Mouse (Mus musculus) neural tube, embryonic 14.5 days (tissue): ENCODE measurements around the gene Zbtb4. TPM values are rescaled to one million over a fixed set of nuclear protein-coding genes. Genes with fewer than 3 reads are reported as not detected.
A peak's percentile ranks its signal among the peaks of the same experiment; 100 is the strongest.

Experiments used
- ATAC-seq: fragments of 200-750 bp; cut with Nextera tagmentation; 2 replicates; pipeline ENCODE4 v1.8.0; 2017; ENCODE audit warnings: low read depth, mild to moderate bottlenecking, moderate TSS enrichment, moderate library complexity
- H3K27ac ChIP-seq: fragments of 300-500 bp; sonication (generic); 2 replicates; pipeline ENCODE4 v1.5.1; 2014; ENCODE audit warnings: low read depth, mild to moderate bottlenecking, control low read depth, low read length, moderate library complexity, mixed read lengths
- H3K27me3 ChIP-seq: fragments of 300-500 bp; sonication (generic); 2 replicates; pipeline ENCODE4 v1.6.1; 2014; ENCODE audit warnings: low read length; ENCODE audit not compliant: control insufficient read depth, insufficient read depth
- H3K36me3 ChIP-seq: fragments of 300-500 bp; sonication (generic); 2 replicates; pipeline ENCODE4 v1.6.1; 2014; ENCODE audit warnings: low read length, mixed read lengths; ENCODE audit not compliant: control insufficient read depth, insufficient read depth
- H3K4me1 ChIP-seq: fragments of 300-500 bp; sonication (generic); 2 replicates; pipeline ENCODE4 v1.6.1; 2014; ENCODE audit warnings: low read length; ENCODE audit not compliant: control insufficient read depth, insufficient read depth
- H3K4me2 ChIP-seq: fragments of 300-500 bp; sonication (generic); 2 replicates; pipeline ENCODE4 v1.6.1; 2014; ENCODE audit warnings: mild to moderate bottlenecking, low read depth, low read length, control low read depth
- H3K4me3 ChIP-seq: fragments of 300-500 bp; sonication (generic); 2 replicates; pipeline ENCODE4 v1.5.1; 2014; ENCODE audit warnings: low read depth, low read length, control low read depth, mixed read lengths
- H3K9ac ChIP-seq: fragments of 300-500 bp; sonication (generic); replicated peaks from 2 replicates; pipeline ENCODE4 v1.6.1; 2014; ENCODE audit warnings: low read depth, mild to moderate bottlenecking, control low read depth, low read length, mixed read lengths
- H3K9me3 ChIP-seq: fragments of 300-500 bp; sonication (generic); 2 replicates; pipeline ENCODE4 v1.6.1; 2016; ENCODE audit warnings: low read length; ENCODE audit not compliant: control insufficient read depth
- WGBS: fragments of 180-500 bp; shearing (Covaris S2); extraction: QIAGEN DNeasy Blood & Tissue Kit; methylation state at CpG from one replicate; pipeline ENCODE4 v1.1.7; 2014; 5-methylcytosine and 5-hydroxymethylcytosine counted together
- polyA plus RNA-seq: library from polyadenylated mRNA; unstranded; fragments of >200 nt; fragmentation: Nextera tagmentation; extraction: Ambion mirVana; gene quantifications from 2 replicates; pipeline ENCODE4 v1.2.1, GENCODE M21; 2014

Gene Zbtb4
- polyA plus RNA-seq, 1 experiment from 2014 or later, result 6.0 TPM

- WGBS, result 68% methylated on average over 10 of the region's 10 CpGs
Observed at GRCm38 (mm10) chr11:69815155-69815554, 49.4 kb downstream of the Zbtb4 start, which contains the start of gene Gm39566. Gm39566 (minus strand) TSS chr11:69815298.

GRCm38 (mm10) chr11:69816520-69816919 lies 50.8 kb downstream of the Zbtb4 start:
- H3K4me1 ChIP-seq, result no peaks in the 10 kb centered on the region
- H3K27ac ChIP-seq, result no peak overlapping the region
- H3K9ac ChIP-seq, result no peak overlapping the region
- ATAC-seq, result no peak
- H3K27me3 ChIP-seq, result no peaks in the 10 kb centered on the region
- H3K4me3 ChIP-seq, result no peak overlapping the region
- WGBS, result 94% methylated on average over 12 of the region's 12 CpGs
- no peak overlapping the region for H3K4me2 ChIP-seq
- H3K36me3 ChIP-seq, result no peaks in the 10 kb centered on the region
- H3K9me3 ChIP-seq, result no peaks in the 10 kb centered on the region

More at GRCm38 (mm10) chr11:69815155-69815554, 49.4 kb downstream of the Zbtb4 start, which contains the start of gene Gm39566:
- no peak within 1 kb of the TSS for H3K4me2 ChIP-seq
- ATAC-seq, result no peak
- H3K4me3 ChIP-seq, result no peak within 1 kb of the TSS
- H3K36me3 ChIP-seq, result no peaks in the 10 kb centered on the region
- H3K9ac ChIP-seq, result no peak within 1 kb of the TSS
- H3K9me3 ChIP-seq, result no peaks in the 10 kb centered on the region
- no peak within 1 kb of the TSS for H3K27ac ChIP-seq
- no peaks in the 10 kb centered on the region for H3K27me3 ChIP-seq
- no peaks in the 10 kb centered on the region for H3K4me1 ChIP-seq

- WGBS, result 84% methylated on average over 2 of the region's 2 CpGs
- H3K9ac ChIP-seq, result no peak within 1 kb of the TSS
- no peak within 1 kb of the TSS for H3K4me2 ChIP-seq
Observed at GRCm38 (mm10) chr11:69818365-69818764, 52.7 kb downstream of the Zbtb4 start, which contains the start of gene Spem2. Spem2 (minus strand) TSS chr11:69818465.

GRCm38 (mm10) chr11:69818871-69819270 lies 53.2 kb downstream of the Zbtb4 start:
- WGBS, result 96% methylated on average over 8 of the region's 8 CpGs
- no peak for ATAC-seq

More at GRCm38 (mm10) chr11:69818365-69818764, 52.7 kb downstream of the Zbtb4 start, which contains the start of gene Spem2:
- no peak for ATAC-seq
- Histone ChIP-seq H3K4me1 (no peaks in the 10 kb centered on the region), H3K27me3 (no peaks in the 10 kb centered on the region), H3K36me3 (no peaks in the 10 kb centered on the region), H3K27ac (no peak within 1 kb of the TSS), H3K4me3 (no peak within 1 kb of the TSS), H3K9me3 (no peaks in the 10 kb centered on the region)

GRCm38 (mm10) chr11:69822080-69822479 lies 56.4 kb downstream of the Zbtb4 start, which contains the start of gene Spem1:
Spem1 (minus strand) TSS chr11:69822180.
- ATAC-seq, result no peak
- Histone ChIP-seq H3K4me3 (no peak within 1 kb of the TSS), H3K4me2 (no peak within 1 kb of the TSS), H3K9ac (no peak within 1 kb of the TSS), H3K27ac (no peak within 1 kb of the TSS), H3K36me3 (peaks cover 27% of the 10 kb centered on the region), H3K4me1 (no peaks in the 10 kb centered on the region), H3K9me3 (no peaks in the 10 kb centered on the region), H3K27me3 (no peaks in the 10 kb centered on the region)
- WGBS, result 86% methylated on average over 3 of the region's 3 CpGs

More at GRCm38 (mm10) chr11:69818871-69819270, 53.2 kb downstream of the Zbtb4 start:
- Histone ChIP-seq H3K4me3 (no peak overlapping the region), H3K9me3 (no peaks in the 10 kb centered on the region), H3K4me1 (no peaks in the 10 kb centered on the region), H3K27me3 (no peaks in the 10 kb centered on the region), H3K36me3 (no peaks in the 10 kb centered on the region; the same call in 1 of the 2 replicates), H3K4me2 (no peak overlapping the region), H3K27ac (no peak overlapping the region), H3K9ac (no peak overlapping the region)

- H3K27ac ChIP-seq, result no peak overlapping the region
- H3K4me1 ChIP-seq, result no peaks in the 10 kb centered on the region
- H3K36me3 ChIP-seq, result peaks cover 41% of the 10 kb centered on the region
- no peak overlapping the region for H3K9ac ChIP-seq
- ATAC-seq, result no peak
- H3K27me3 ChIP-seq, result no peaks in the 10 kb centered on the region
- H3K4me2 ChIP-seq, result no peak overlapping the region
- no peak overlapping the region for H3K4me3 ChIP-seq
- 83% methylated on average over 2 of the region's 2 CpGs for WGBS
- H3K9me3 ChIP-seq, result no peaks in the 10 kb centered on the region
Observed at GRCm38 (mm10) chr11:69823456-69823855, 57.7 kb downstream of the Zbtb4 start.

GRCm38 (mm10) chr11:69828832-69829231 lies 63.1 kb downstream of the Zbtb4 start:
- Histone ChIP-seq H3K4me1 (peaks cover 6% of the 10 kb centered on the region), H3K9ac (no peak overlapping the region), H3K4me2 (no peak overlapping the region), H3K9me3 (no peaks in the 10 kb centered on the region), H3K27ac (no peak overlapping the region), H3K36me3 (peaks cover 68% of the 10 kb centered on the region), H3K4me3 (no peak overlapping the region), H3K27me3 (no peaks in the 10 kb centered on the region)
- no peak for ATAC-seq
- WGBS, result 56% methylated on average over 5 of the region's 5 CpGs

- Histone ChIP-seq H3K4me1 (peaks cover 24% of the 10 kb centered on the region), H3K4me3 (peak overlapping the region; percentile 92), H3K9ac (peak overlapping the region; percentile 93), H3K27me3 (no peaks in the 10 kb centered on the region), H3K4me2 (peak overlapping the region; percentile 98), H3K36me3 (peaks cover 27% of the 10 kb centered on the region), H3K9me3 (no peaks in the 10 kb centered on the region), H3K27ac (no peak overlapping the region)
- WGBS, result 49% methylated on average over 8 of the region's 8 CpGs
- no peak for ATAC-seq
Observed at GRCm38 (mm10) chr11:69833554-69833953, 67.8 kb downstream of the Zbtb4 start.
